Mouse (Mus musculus): ENCODE data around the gene Lrrc23. TPM values are rescaled to one million over a fixed set of nuclear protein-coding genes. Genes with fewer than 3 reads are reported as not detected.

Gene Lrrc23
- polyA plus RNA-seq, 1 experiment = 0.41 TPM

GRCm38 (mm10) chr6:124746654-124747632 is 32.6 kb downstream of the Lrrc23 start:
- WGBS = 88% methylated on average over 7 of the region's 7 CpGs
- Histone ChIP-seq H3K36me3 (ENCODE audit: control insufficient read depth, insufficient read depth, low read length) (peaks cover 26% of the 10 kb centered on the region), H3K27me3 (ENCODE audit: control insufficient read depth, insufficient read depth, low read length) (no peaks in the 10 kb centered on the region), H3K4me1 (ENCODE audit: control insufficient read depth, insufficient read depth, insufficient read length, low read length) (peaks cover 10% of the 10 kb centered on the region), H3K27ac (ENCODE audit: insufficient read depth, low read depth, low read length) (no peak overlapping the region), H3K4me3 (ENCODE audit: low read depth, low read length) (no peak overlapping the region; the same call in 1 of the 2 replicates)
- no peak for TF ChIP-seq POLR2A (IDR thresholded peaks at IDR 0.05; ENCODE audit: low read depth, low read length)
- no peak for TF ChIP-seq CTCF (IDR thresholded peaks at IDR 0.05; ENCODE audit: extremely low read depth, insufficient read length, insufficient replicate concordance, low read depth, low read length)

DNA sequence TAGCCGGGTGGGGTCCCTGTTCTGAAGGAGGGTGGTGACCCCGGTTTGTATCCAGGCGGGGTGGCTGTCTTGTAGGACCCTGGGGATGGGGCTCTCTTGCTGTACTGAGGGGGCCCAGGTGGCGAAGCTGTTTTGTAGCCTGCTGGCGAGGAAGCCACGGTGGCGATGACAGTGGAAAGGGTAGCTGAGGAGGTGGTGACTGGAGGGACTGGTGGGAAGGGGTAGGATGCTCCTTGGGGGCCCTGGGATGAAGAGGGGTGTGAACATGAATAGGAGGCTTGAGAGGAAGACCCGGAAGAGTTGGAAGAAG is 33.3 kb downstream of the Lrrc23 start:
- 19% methylated on average over 8 of the region's 8 CpGs for WGBS
- no peaks in the 10 kb centered on the region for H3K27me3 ChIP-seq (ENCODE audit: control insufficient read depth, insufficient read depth, low read length)

GRCm38 (mm10) chr6:124745490-124746295 is 33.8 kb downstream of the Lrrc23 start:
- peak overlapping the region; percentile 76 for H3K4me3 ChIP-seq (ENCODE audit: low read depth, low read length)
- TF ChIP-seq POLR2A (IDR thresholded peaks at IDR 0.05; ENCODE audit: low read depth, low read length) (no peak; the same call in 1 of the 2 replicates), CTCF (IDR thresholded peaks at IDR 0.05; ENCODE audit: extremely low read depth, insufficient read length, insufficient replicate concordance, low read depth, low read length) (peak; percentile 80)
- H3K4me1 ChIP-seq (ENCODE audit: control insufficient read depth, insufficient read depth, insufficient read length, low read length) = peaks cover 13% of the 10 kb centered on the region
- H3K27me3 ChIP-seq (ENCODE audit: control insufficient read depth, insufficient read depth, low read length) = no peaks in the 10 kb centered on the region
- peaks cover 26% of the 10 kb centered on the region for H3K36me3 ChIP-seq (ENCODE audit: control insufficient read depth, insufficient read depth, low read length)
- under 1% methylated on average over 85 of the region's 85 CpGs for WGBS
- peak overlapping the region; percentile 63 for H3K27ac ChIP-seq (ENCODE audit: insufficient read depth, low read depth, low read length)

More for the DNA sequence above, 33.3 kb downstream of the Lrrc23 start:
- Histone ChIP-seq H3K4me3 (ENCODE audit: low read depth, low read length) (peak overlapping the region; percentile 76), H3K4me1 (ENCODE audit: control insufficient read depth, insufficient read depth, insufficient read length, low read length) (peaks cover 13% of the 10 kb centered on the region), H3K36me3 (ENCODE audit: control insufficient read depth, insufficient read depth, low read length) (peaks cover 26% of the 10 kb centered on the region), H3K27ac (ENCODE audit: insufficient read depth, low read depth, low read length) (peak overlapping the region; percentile 63; the same call in 1 of the 2 replicates)
- TF ChIP-seq CTCF (IDR thresholded peaks at IDR 0.05; ENCODE audit: extremely low read depth, insufficient read length, insufficient replicate concordance, low read depth, low read length) = no peak
- no peak for TF ChIP-seq POLR2A (IDR thresholded peaks at IDR 0.05; ENCODE audit: low read depth, low read length)

GRCm38 (mm10) chr6:124744755-124745321 is 34.7 kb downstream of the Lrrc23 start:
- Histone ChIP-seq H3K27me3 (ENCODE audit: control insufficient read depth, insufficient read depth, low read length) (no peaks in the 10 kb centered on the region), H3K27ac (ENCODE audit: insufficient read depth, low read depth, low read length) (no peak overlapping the region), H3K4me3 (ENCODE audit: low read depth, low read length) (peak overlapping the region; percentile 12), H3K4me1 (ENCODE audit: control insufficient read depth, insufficient read depth, insufficient read length, low read length) (peaks cover 14% of the 10 kb centered on the region), H3K36me3 (ENCODE audit: control insufficient read depth, insufficient read depth, low read length) (peaks cover 26% of the 10 kb centered on the region)
- TF ChIP-seq CTCF (IDR thresholded peaks at IDR 0.05; ENCODE audit: extremely low read depth, insufficient read length, insufficient replicate concordance, low read depth, low read length) (no peak), POLR2A (IDR thresholded peaks at IDR 0.05; ENCODE audit: low read depth, low read length) (no peak)
- 68% methylated on average over 26 of the region's 26 CpGs for WGBS

DNA sequence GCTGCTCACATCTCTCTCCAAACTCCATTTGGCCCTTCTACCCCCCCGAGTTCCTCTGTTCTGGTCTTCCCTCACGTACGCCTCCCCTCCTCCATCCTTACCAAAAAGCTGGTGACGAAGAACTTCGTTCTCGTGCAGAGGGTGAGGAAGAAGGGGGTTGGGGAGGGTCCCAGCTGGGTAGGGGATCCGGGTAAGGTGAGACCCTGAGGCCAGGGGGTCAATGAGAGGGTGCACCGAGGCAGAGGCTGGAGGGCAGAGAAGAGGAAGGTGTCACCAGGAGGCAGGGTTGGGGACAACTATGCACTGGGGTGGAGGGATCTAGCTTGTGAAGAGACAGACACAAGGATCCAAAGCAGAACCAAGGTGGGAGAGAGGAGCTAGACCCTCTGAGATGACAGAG is 35.9 kb downstream of the Lrrc23 start:
- H3K27me3 ChIP-seq (ENCODE audit: control insufficient read depth, insufficient read depth, low read length) = no peaks in the 10 kb centered on the region
- 89% methylated on average over 8 of the region's 8 CpGs for WGBS
- TF ChIP-seq POLR2A (IDR thresholded peaks at IDR 0.05; ENCODE audit: low read depth, low read length) (no peak), CTCF (IDR thresholded peaks at IDR 0.05; ENCODE audit: extremely low read depth, insufficient read length, insufficient replicate concordance, low read depth, low read length) (no peak)
- H3K4me3 ChIP-seq (ENCODE audit: low read depth, low read length) = no peak overlapping the region
- peaks cover 19% of the 10 kb centered on the region for H3K36me3 ChIP-seq (ENCODE audit: control insufficient read depth, insufficient read depth, low read length)
- H3K4me1 ChIP-seq (ENCODE audit: control insufficient read depth, insufficient read depth, insufficient read length, low read length) = peaks cover 19% of the 10 kb centered on the region
- no peak overlapping the region for H3K27ac ChIP-seq (ENCODE audit: insufficient read depth, low read depth, low read length)

DNA sequence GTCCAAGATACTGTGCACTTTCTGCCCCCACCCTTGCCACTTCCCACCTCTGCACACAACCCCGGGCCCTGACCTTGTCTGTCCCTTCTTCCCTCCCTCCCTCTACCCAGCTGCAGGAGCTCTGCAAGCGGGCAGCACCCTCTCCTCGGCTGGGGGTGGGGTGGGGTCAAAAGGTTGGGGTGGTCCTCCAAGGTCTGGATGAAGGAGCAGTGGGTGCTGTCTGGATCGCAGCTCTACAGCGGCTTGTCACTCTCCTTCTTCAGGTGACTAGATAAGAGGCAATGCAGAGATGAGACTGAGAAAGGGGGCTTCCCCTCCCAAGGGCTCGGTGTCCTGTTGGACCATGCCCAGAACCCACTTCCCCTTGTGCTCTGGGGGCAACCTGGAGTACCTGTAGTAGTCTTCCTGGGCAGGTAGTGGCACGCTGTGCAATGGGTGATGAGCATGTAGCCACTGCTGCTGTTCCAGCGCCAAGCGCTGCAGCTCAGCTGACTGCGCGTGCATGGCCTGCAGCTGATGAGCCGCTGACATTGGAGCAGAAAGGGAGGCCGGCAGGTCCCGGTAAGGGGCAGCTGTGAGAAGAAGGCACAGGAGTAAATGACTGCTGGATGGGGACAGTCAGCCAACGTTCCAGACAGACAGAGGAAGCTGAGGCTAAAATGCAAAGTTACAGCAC is 36.5 kb downstream of the Lrrc23 start:
- peaks cover 16% of the 10 kb centered on the region for H3K36me3 ChIP-seq (ENCODE audit: control insufficient read depth, insufficient read depth, low read length)
- TF ChIP-seq POLR2A (IDR thresholded peaks at IDR 0.05; ENCODE audit: low read depth, low read length) (no peak), CTCF (IDR thresholded peaks at IDR 0.05; ENCODE audit: extremely low read depth, insufficient read length, insufficient replicate concordance, low read depth, low read length) (no peak)
- peaks cover 19% of the 10 kb centered on the region for H3K4me1 ChIP-seq (ENCODE audit: control insufficient read depth, insufficient read depth, insufficient read length, low read length)
- H3K27ac ChIP-seq (ENCODE audit: insufficient read depth, low read depth, low read length) = no peak overlapping the region
- no peaks in the 10 kb centered on the region for H3K27me3 ChIP-seq (ENCODE audit: control insufficient read depth, insufficient read depth, low read length)
- H3K4me3 ChIP-seq (ENCODE audit: low read depth, low read length) = no peak overlapping the region
- WGBS = 90% methylated on average over 15 of the region's 15 CpGs
